Mouse (Mus musculus): ENCODE results near the gene Ciita.

The Ciita gene

GRCm38 (mm10) chr16:10471950-10472349, 7.9 kb upstream of the Ciita start:
- DNase-seq (ENCODE audit: low spot score in 2 of 2), result no peak

- DNase-seq (ENCODE audit: low spot score in 2 of 2), result no peak
Measured at GRCm38 (mm10) chr16:10474956-10475355, 4.9 kb upstream of the Ciita start.

- DNase-seq (ENCODE audit: low spot score in 2 of 2), result peak; percentile 19 to 43
Measured at GRCm38 (mm10) chr16:10475919-10476318, 3.9 kb upstream of the Ciita start.

- DNase-seq (ENCODE audit: low spot score in 2 of 2), result no peak
Measured at GRCm38 (mm10) chr16:10482343-10482742, 2.5 kb downstream of the Ciita start.

GRCm38 (mm10) chr16:10486993-10487392, 7.1 kb downstream of the Ciita start:
- DNase-seq (ENCODE audit: low spot score in 2 of 2), result no peak

- DNase-seq (ENCODE audit: low spot score in 2 of 2), result peak; percentile 80 to 86
Measured at GRCm38 (mm10) chr16:10487895-10488493, 8.1 kb downstream of the Ciita start.

- peak; percentile 59 to 65 for DNase-seq (ENCODE audit: low spot score in 2 of 2)
Measured at GRCm38 (mm10) chr16:10488769-10489481, 9.1 kb downstream of the Ciita start.

- peak; percentile 38 to 49 for DNase-seq (ENCODE audit: low spot score in 2 of 2)
Measured at GRCm38 (mm10) chr16:10489483-10489882, 9.6 kb downstream of the Ciita start.

GRCm38 (mm10) chr16:10489904-10490457, 10.1 kb downstream of the Ciita start:
- DNase-seq (ENCODE audit: low spot score in 2 of 2), result no peak

GRCm38 (mm10) chr16:10490503-10491150, 10.8 kb downstream of the Ciita start:
- no peak for DNase-seq (ENCODE audit: low spot score in 2 of 2)

- DNase-seq (ENCODE audit: low spot score in 2 of 2), result peak; percentile 48 to 50
Measured at GRCm38 (mm10) chr16:10491716-10492115, 11.9 kb downstream of the Ciita start.

GRCm38 (mm10) chr16:10492587-10492986, 12.7 kb downstream of the Ciita start:
- no peak for DNase-seq (ENCODE audit: low spot score in 2 of 2)

- peak; percentile 71 for DNase-seq (ENCODE audit: low spot score in 2 of 2)
Measured at GRCm38 (mm10) chr16:10495824-10496298, 16.0 kb downstream of the Ciita start.

- DNase-seq (ENCODE audit: low spot score in 2 of 2), result no peak
Measured at GRCm38 (mm10) chr16:10498096-10498602, 18.3 kb downstream of the Ciita start.

- DNase-seq (ENCODE audit: low spot score in 2 of 2), result peak; percentile 78 to 80
Measured at GRCm38 (mm10) chr16:10499122-10499521, 19.3 kb downstream of the Ciita start.

GRCm38 (mm10) chr16:10501865-10502264, 22.0 kb downstream of the Ciita start:
- no peak for DNase-seq (ENCODE audit: low spot score in 2 of 2)

- DNase-seq (ENCODE audit: low spot score in 2 of 2), result no peak
Measured at GRCm38 (mm10) chr16:10503058-10503457, 23.2 kb downstream of the Ciita start.

- DNase-seq (ENCODE audit: low spot score in 2 of 2), result no peak
Measured at GRCm38 (mm10) chr16:10507445-10507844, 27.6 kb downstream of the Ciita start.

GRCm38 (mm10) chr16:10508691-10509090, 28.8 kb downstream of the Ciita start:
- peak; percentile 71 to 76 for DNase-seq (ENCODE audit: low spot score in 2 of 2)

- DNase-seq (ENCODE audit: low spot score in 2 of 2), result no peak
Measured at GRCm38 (mm10) chr16:10510477-10511133, 30.7 kb downstream of the Ciita start.

- DNase-seq (ENCODE audit: low spot score in 2 of 2), result no peak
Measured at GRCm38 (mm10) chr16:10511134-10511520, 31.3 kb downstream of the Ciita start.

All from spleen, postnatal 36 days (tissue).